Mouse (Mus musculus): ENCODE measurements around the gene Gm8113. TPM values are rescaled to one million over a fixed set of nuclear protein-coding genes. Genes with fewer than 3 reads are reported as not detected.
"Not testable (repeated sequence)": the region's sequence is repeated elsewhere in the genome, so short reads cannot be mapped to it uniquely, and the experiment has no call there.

Gm8113 gene
- polyA plus RNA-seq (2014; fragmentation: Nextera tagmentation; extraction: Ambion mirVana), result 6.7 and 7.4 TPM in 2 replicates

- Histone ChIP-seq H3K4me3 (ENCODE audit: low read depth, low read length) (peak within 1 kb of the TSS; percentile 36), H3K9ac (ENCODE audit: low read length) (peak within 1 kb of the TSS; percentile 68), H3K27ac (ENCODE audit: low read depth, low read length) (0 out of 2 replicates have a peak within 1 kb of the TSS, but pooled peaks have one; percentile 49), H3K4me2 (ENCODE audit: low read depth) (peak within 1 kb of the TSS; percentile 29)
- not testable (repeated sequence) for H3K4me1 ChIP-seq (ENCODE audit: control insufficient read depth, insufficient read depth, low read length); H3K9me3 ChIP-seq (ENCODE audit: control insufficient read depth, low read length); H3K27me3 ChIP-seq (ENCODE audit: control insufficient read depth, insufficient read depth, low read length); H3K36me3 ChIP-seq (ENCODE audit: control insufficient read depth, insufficient read depth, low read length)
- WGBS, result 10% methylated on average over 10 of the region's 10 CpGs
- DNase-seq (ENCODE audit: low spot score) (peak; percentile 82), ATAC-seq (ENCODE audit: insufficient read depth, low FRiP score, low TSS enrichment) (peak; percentile 97)
Observed at GRCm38 (mm10) chr14:43924688-43925403, at the start of gene Gm8113. TSS of gene Gm8113 (plus strand) at chr14:43925390.

- WGBS, result 84% methylated on average over 2 of the region's 3 CpGs
- H3K4me1 ChIP-seq (ENCODE audit: control insufficient read depth, insufficient read depth, low read length); H3K4me3 ChIP-seq (ENCODE audit: low read depth, low read length); ATAC-seq (ENCODE audit: insufficient read depth, low FRiP score, low TSS enrichment); DNase-seq (ENCODE audit: low spot score); H3K9ac ChIP-seq (ENCODE audit: low read length); H3K27me3 ChIP-seq (ENCODE audit: control insufficient read depth, insufficient read depth, low read length); H3K36me3 ChIP-seq (ENCODE audit: control insufficient read depth, insufficient read depth, low read length); H3K27ac ChIP-seq (ENCODE audit: low read depth, low read length); H3K9me3 ChIP-seq (ENCODE audit: control insufficient read depth, low read length); H3K4me2 ChIP-seq (ENCODE audit: low read depth): not testable (repeated sequence)
Observed at GRCm38 (mm10) chr14:43875417-43875816, 49.8 kb upstream of the Gm8113 start, which contains the start of gene Ear1. TSS of gene Ear1 (minus strand) at chr14:43875517.

- not testable (repeated sequence) for ATAC-seq (ENCODE audit: insufficient read depth, low FRiP score, low TSS enrichment); H3K9me3 ChIP-seq (ENCODE audit: control insufficient read depth, low read length); H3K4me1 ChIP-seq (ENCODE audit: control insufficient read depth, insufficient read depth, low read length); H3K9ac ChIP-seq (ENCODE audit: low read length); DNase-seq (ENCODE audit: low spot score); H3K27me3 ChIP-seq (ENCODE audit: control insufficient read depth, insufficient read depth, low read length); H3K27ac ChIP-seq (ENCODE audit: low read depth, low read length); H3K4me3 ChIP-seq (ENCODE audit: low read depth, low read length); H3K4me2 ChIP-seq (ENCODE audit: low read depth); H3K36me3 ChIP-seq (ENCODE audit: control insufficient read depth, insufficient read depth, low read length)
- WGBS, result 56% methylated on average over 1 of the region's 2 CpGs
Observed at GRCm38 (mm10) chr14:43877789-43878188, 47.4 kb upstream of the Gm8113 start.

- WGBS, result 86% methylated on average over 5 of the region's 5 CpGs
- not testable (repeated sequence) for DNase-seq (ENCODE audit: low spot score); H3K27me3 ChIP-seq (ENCODE audit: control insufficient read depth, insufficient read depth, low read length); H3K4me2 ChIP-seq (ENCODE audit: low read depth); H3K4me3 ChIP-seq (ENCODE audit: low read depth, low read length); H3K36me3 ChIP-seq (ENCODE audit: control insufficient read depth, insufficient read depth, low read length); H3K27ac ChIP-seq (ENCODE audit: low read depth, low read length); H3K4me1 ChIP-seq (ENCODE audit: control insufficient read depth, insufficient read depth, low read length); H3K9ac ChIP-seq (ENCODE audit: low read length); H3K9me3 ChIP-seq (ENCODE audit: control insufficient read depth, low read length); ATAC-seq (ENCODE audit: insufficient read depth, low FRiP score, low TSS enrichment)
Observed at GRCm38 (mm10) chr14:43879966-43880545, 45.1 kb upstream of the Gm8113 start.

GRCm38 (mm10) chr14:43886235-43886634 lies 39.0 kb upstream of the Gm8113 start:
- H3K4me3 ChIP-seq (ENCODE audit: low read depth, low read length); H3K9me3 ChIP-seq (ENCODE audit: control insufficient read depth, low read length); DNase-seq (ENCODE audit: low spot score); H3K27ac ChIP-seq (ENCODE audit: low read depth, low read length); H3K36me3 ChIP-seq (ENCODE audit: control insufficient read depth, insufficient read depth, low read length); ATAC-seq (ENCODE audit: insufficient read depth, low FRiP score, low TSS enrichment); H3K9ac ChIP-seq (ENCODE audit: low read length); H3K4me1 ChIP-seq (ENCODE audit: control insufficient read depth, insufficient read depth, low read length); H3K4me2 ChIP-seq (ENCODE audit: low read depth); H3K27me3 ChIP-seq (ENCODE audit: control insufficient read depth, insufficient read depth, low read length): not testable (repeated sequence)
- WGBS, result 67% methylated on average over 1 of the region's 1 CpGs

- ATAC-seq (ENCODE audit: insufficient read depth, low FRiP score, low TSS enrichment); DNase-seq (ENCODE audit: low spot score); H3K27ac ChIP-seq (ENCODE audit: low read depth, low read length); H3K36me3 ChIP-seq (ENCODE audit: control insufficient read depth, insufficient read depth, low read length); H3K4me3 ChIP-seq (ENCODE audit: low read depth, low read length); H3K27me3 ChIP-seq (ENCODE audit: control insufficient read depth, insufficient read depth, low read length); H3K4me1 ChIP-seq (ENCODE audit: control insufficient read depth, insufficient read depth, low read length); H3K9me3 ChIP-seq (ENCODE audit: control insufficient read depth, low read length); H3K4me2 ChIP-seq (ENCODE audit: low read depth); H3K9ac ChIP-seq (ENCODE audit: low read length): not testable (repeated sequence)
- WGBS, result 86% methylated on average over 1 of the region's 1 CpGs
Observed at GRCm38 (mm10) chr14:43891288-43891687, 33.9 kb upstream of the Gm8113 start.

- WGBS, result 37% methylated on average over 1 of the region's 2 CpGs
- H3K9ac ChIP-seq (ENCODE audit: low read length); H3K4me2 ChIP-seq (ENCODE audit: low read depth); H3K4me3 ChIP-seq (ENCODE audit: low read depth, low read length); H3K9me3 ChIP-seq (ENCODE audit: control insufficient read depth, low read length); DNase-seq (ENCODE audit: low spot score); H3K36me3 ChIP-seq (ENCODE audit: control insufficient read depth, insufficient read depth, low read length); H3K27me3 ChIP-seq (ENCODE audit: control insufficient read depth, insufficient read depth, low read length); ATAC-seq (ENCODE audit: insufficient read depth, low FRiP score, low TSS enrichment); H3K27ac ChIP-seq (ENCODE audit: low read depth, low read length); H3K4me1 ChIP-seq (ENCODE audit: control insufficient read depth, insufficient read depth, low read length): not testable (repeated sequence)
Observed at GRCm38 (mm10) chr14:43895357-43895756, 29.8 kb upstream of the Gm8113 start.

GRCm38 (mm10) chr14:43898577-43898976 lies 26.6 kb upstream of the Gm8113 start:
- H3K27ac ChIP-seq (ENCODE audit: low read depth, low read length), result not testable (repeated sequence)
- 84% methylated on average over 3 of the region's 3 CpGs for WGBS

GRCm38 (mm10) chr14:43918214-43918613 lies 7.0 kb upstream of the Gm8113 start:
- not testable (repeated sequence) for H3K36me3 ChIP-seq (ENCODE audit: control insufficient read depth, insufficient read depth, low read length); DNase-seq (ENCODE audit: low spot score); H3K4me2 ChIP-seq (ENCODE audit: low read depth); H3K4me1 ChIP-seq (ENCODE audit: control insufficient read depth, insufficient read depth, low read length); H3K4me3 ChIP-seq (ENCODE audit: low read depth, low read length); H3K27me3 ChIP-seq (ENCODE audit: control insufficient read depth, insufficient read depth, low read length); H3K9ac ChIP-seq (ENCODE audit: low read length); ATAC-seq (ENCODE audit: insufficient read depth, low FRiP score, low TSS enrichment); H3K9me3 ChIP-seq (ENCODE audit: control insufficient read depth, low read length); H3K27ac ChIP-seq (ENCODE audit: low read depth, low read length)

More at GRCm38 (mm10) chr14:43898577-43898976, 26.6 kb upstream of the Gm8113 start:
- H3K9ac ChIP-seq (ENCODE audit: low read length); H3K4me2 ChIP-seq (ENCODE audit: low read depth); H3K27me3 ChIP-seq (ENCODE audit: control insufficient read depth, insufficient read depth, low read length); H3K36me3 ChIP-seq (ENCODE audit: control insufficient read depth, insufficient read depth, low read length); DNase-seq (ENCODE audit: low spot score); H3K4me3 ChIP-seq (ENCODE audit: low read depth, low read length); H3K4me1 ChIP-seq (ENCODE audit: control insufficient read depth, insufficient read depth, low read length); ATAC-seq (ENCODE audit: insufficient read depth, low FRiP score, low TSS enrichment); H3K9me3 ChIP-seq (ENCODE audit: control insufficient read depth, low read length): not testable (repeated sequence)
